Mouse (Mus musculus) midbrain, embryonic 14.5 days (tissue): Measurements from ENCODE around the gene Phc2. TPM values are rescaled to one million over a fixed set of nuclear protein-coding genes. Genes with fewer than 3 reads are reported as not detected.

Experiments used
- polyA plus RNA-seq: library from polyadenylated mRNA; unstranded; fragments of >200 nt; fragmentation: Nextera tagmentation; extraction: Ambion mirVana; gene quantifications from 2 replicates; pipeline ENCODE4 v1.2.1, GENCODE M21; 2014

Gene Phc2
- polyA plus RNA-seq, 1 experiment from 2014 or later, result 48.4 TPM

Other genes with a start within 250 kb of the Phc2 start
- 3.2 and 3.7 TPM in 2 replicates for gene Zscan20, start 44.6 kb upstream of the Phc2 start, polyA plus RNA-seq
- 0.61 and 1.2 TPM in 2 replicates for gene Tlr12, start 36.1 kb upstream of the Phc2 start, polyA plus RNA-seq
- 0.47 and 0.74 TPM in 2 replicates for gene A3galt2, start 100.7 kb downstream of the Phc2 start, polyA plus RNA-seq
- gene Zfp362, start 151.3 kb downstream of the Phc2 start, polyA plus RNA-seq, result 28.3 and 35.7 TPM in 2 replicates
- 22.4 and 27.3 TPM in 2 replicates for gene Trim62, start 228.9 kb downstream of the Phc2 start, polyA plus RNA-seq